In the genomic region with DNA sequence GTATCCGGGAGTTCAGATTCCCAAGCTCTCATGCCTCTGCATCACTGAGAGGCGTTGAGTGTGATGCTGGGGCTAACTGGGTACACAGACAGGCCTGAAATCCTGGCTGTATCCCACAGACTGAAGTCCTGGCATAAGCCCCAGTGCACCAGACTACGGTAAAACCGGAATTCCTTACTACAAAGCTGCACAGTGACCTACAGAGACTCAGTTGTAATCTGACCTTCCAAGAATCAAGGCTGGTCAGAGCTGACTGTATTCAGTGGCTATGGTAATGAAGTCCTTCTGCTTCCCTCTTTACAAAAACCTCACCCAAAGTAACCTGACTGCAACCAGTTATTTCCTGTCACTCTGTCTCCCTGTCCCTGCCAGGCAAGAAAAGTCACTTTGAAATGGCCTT, we compare ENCODE assay signal across 13 mouse cellular contexts. TPM values are rescaled to one million over a fixed set of nuclear protein-coding genes. Genes with fewer than 3 reads are reported as not detected.
A peak's percentile ranks its signal among the peaks of the same experiment; 100 is the strongest.
DNase-seq lines count a peak whose midpoint lies in the region; ATAC-seq and TF ChIP-seq lines count a peak whose summit lies in the region.
"Had no signal": no experiment of that assay in that cellular context is flagged by ENCODE, and none has a peak within 500 bp of the region (broad histone marks: within the 10 kb centered on the region; RNA-seq: fewer than 3 reads in every experiment).

No protein-coding gene starts in this region.

- no peak for TF ChIP-seq POLR2A in ES-Bruce4 (IDR thresholded peaks at IDR 0.05; ENCODE audit: insufficient read depth, low read length)

- 0 out of 2 replicates have a peak overlapping the region, but pooled peaks have one; percentile 26 for H3K27ac ChIP-seq in hindbrain, embryonic 12.5 days
- no peak overlapping the region for H3K27ac ChIP-seq in hindbrain, embryonic 14.5 days
- peak overlapping the region; percentile 94 for H3K27ac ChIP-seq in ES-Bruce4 (ENCODE audit: insufficient read depth, low read length)
- 0 out of 2 replicates have a peak overlapping the region, but pooled peaks have one; percentile 56 for H3K27ac ChIP-seq in embryonic facial prominence, embryonic 11.5 days (replicated peaks; ENCODE audit: low read depth, low read length)
- peak overlapping the region; percentile 28; the same call in 1 of the 2 replicates for H3K27ac ChIP-seq in limb, embryonic 13.5 days
- H3K27ac ChIP-seq: stomach, embryonic 15.5 days had no signal

- 57% methylated on average over 4 of the region's 4 CpGs for WGBS in hindbrain, embryonic 12.5 days
- WGBS in hindbrain, embryonic 14.5 days = 55% methylated on average over 4 of the region's 4 CpGs
- 13% methylated on average over 4 of the region's 4 CpGs for WGBS in embryonic facial prominence, embryonic 11.5 days
- 20% methylated on average over 4 of the region's 4 CpGs for WGBS in limb, embryonic 13.5 days

- no peak overlapping the region for H3K4me3 ChIP-seq in hindbrain, embryonic 12.5 days
- H3K4me3 ChIP-seq in hindbrain, embryonic 14.5 days (replicated peaks; ENCODE audit: low read length) = no peak overlapping the region
- peak overlapping the region; percentile 30 for H3K4me3 ChIP-seq in ES-Bruce4 (ENCODE audit: low read depth, low read length)
- H3K4me3 ChIP-seq in embryonic facial prominence, embryonic 11.5 days (ENCODE audit: low read depth, low read length) = no peak overlapping the region
- no peak overlapping the region for H3K4me3 ChIP-seq in limb, embryonic 13.5 days
- H3K4me3 ChIP-seq: stomach, embryonic 15.5 days had no signal

- peak; percentile 83 for TF ChIP-seq EP300 in ES-Bruce4 (IDR thresholded peaks at IDR 0.05; ENCODE audit: insufficient read depth, low read depth, low read length)

- ATAC-seq in hindbrain, embryonic 12.5 days (ENCODE audit: low FRiP score) = no peak
- no peak for ATAC-seq in hindbrain, embryonic 14.5 days (ENCODE audit: low FRiP score)
- no peak for ATAC-seq in embryonic facial prominence, embryonic 11.5 days (replicated peaks; ENCODE audit: insufficient number of reproducible peaks, low FRiP score, low TSS enrichment, low read depth)
- ATAC-seq in limb, embryonic 13.5 days (ENCODE audit: low FRiP score, low read depth) = no peak
- no peak for ATAC-seq in inflammation-experienced regulatory T-cells, adult 6 months

- no peaks in the 10 kb centered on the region for H3K27me3 ChIP-seq in hindbrain, embryonic 12.5 days
- H3K27me3 ChIP-seq in hindbrain, embryonic 14.5 days (ENCODE audit: control insufficient read depth, insufficient read depth, low read length) = no peaks in the 10 kb centered on the region
- H3K27me3 ChIP-seq in ES-Bruce4 (ENCODE audit: control insufficient read depth, insufficient read depth, low read length, poor library complexity, severe bottlenecking) = no peaks in the 10 kb centered on the region
- H3K27me3 ChIP-seq in embryonic facial prominence, embryonic 11.5 days (ENCODE audit: control insufficient read depth, insufficient read depth, low read length) = no peaks in the 10 kb centered on the region
- no peaks in the 10 kb centered on the region for H3K27me3 ChIP-seq in limb, embryonic 13.5 days
- H3K27me3 ChIP-seq: stomach, embryonic 15.5 days had no signal

- DNase-seq in hindbrain, embryonic 14.5 days (ENCODE audit: low spot score) = no peak
- peak; percentile 58 for DNase-seq in embryonic facial prominence, embryonic 11.5 days (ENCODE audit: low spot score)
- no peak for DNase-seq in thymus, postnatal 36 days
- DNase-seq in ovary, postnatal 14 days (ENCODE audit: low spot score) = no peak
- DNase-seq: adrenal gland, adult 2 months; cerebellum, adult 8-10 months; heart, adult 11 months; lung, postnatal 4 days had no signal

- H3K9ac ChIP-seq in hindbrain, embryonic 12.5 days = no peak overlapping the region
- no peak overlapping the region for H3K9ac ChIP-seq in hindbrain, embryonic 14.5 days
- H3K9ac ChIP-seq in ES-Bruce4 (ENCODE audit: low read depth, poor library complexity, severe bottlenecking) = 0 out of 2 replicates have a peak overlapping the region, but pooled peaks have one; percentile 25
- H3K9ac ChIP-seq in embryonic facial prominence, embryonic 11.5 days (replicated peaks; ENCODE audit: low read length) = no peak overlapping the region
- no peak overlapping the region for H3K9ac ChIP-seq in limb, embryonic 13.5 days
- H3K9ac ChIP-seq: stomach, embryonic 15.5 days had no signal

- no peaks in the 10 kb centered on the region for H3K36me3 ChIP-seq in hindbrain, embryonic 12.5 days
- no peaks in the 10 kb centered on the region for H3K36me3 ChIP-seq in hindbrain, embryonic 14.5 days (replicated peaks; ENCODE audit: control insufficient read depth, insufficient read depth)
- H3K36me3 ChIP-seq in ES-Bruce4 (ENCODE audit: control insufficient read depth, insufficient read depth, low read length, poor library complexity, severe bottlenecking) = no peaks in the 10 kb centered on the region
- H3K36me3 ChIP-seq in embryonic facial prominence, embryonic 11.5 days (replicated peaks; ENCODE audit: control insufficient read depth, insufficient read depth, low read depth, low read length) = no peaks in the 10 kb centered on the region
- H3K36me3 ChIP-seq in limb, embryonic 13.5 days = no peaks in the 10 kb centered on the region
- H3K36me3 ChIP-seq: stomach, embryonic 15.5 days had no signal

- no peaks in the 10 kb centered on the region for H3K9me3 ChIP-seq in hindbrain, embryonic 12.5 days (replicated peaks)
- H3K9me3 ChIP-seq in hindbrain, embryonic 14.5 days (ENCODE audit: control insufficient read depth, low read length) = no peaks in the 10 kb centered on the region
- H3K9me3 ChIP-seq in ES-Bruce4 (replicated peaks; ENCODE audit: control insufficient read depth, insufficient read depth, low read length, poor library complexity, severe bottlenecking) = no peaks in the 10 kb centered on the region
- H3K9me3 ChIP-seq in embryonic facial prominence, embryonic 11.5 days (replicated peaks; ENCODE audit: control insufficient read depth, low read length) = no peaks in the 10 kb centered on the region
- no peaks in the 10 kb centered on the region for H3K9me3 ChIP-seq in limb, embryonic 13.5 days
- H3K9me3 ChIP-seq: stomach, embryonic 15.5 days had no signal

- no peak overlapping the region for H3K4me2 ChIP-seq in hindbrain, embryonic 12.5 days (replicated peaks)
- H3K4me2 ChIP-seq in hindbrain, embryonic 14.5 days (replicated peaks) = no peak overlapping the region
- no peak overlapping the region for H3K4me2 ChIP-seq in embryonic facial prominence, embryonic 11.5 days (ENCODE audit: low read depth, low read length)
- H3K4me2 ChIP-seq in limb, embryonic 13.5 days (replicated peaks) = no peak overlapping the region
- H3K4me2 ChIP-seq: stomach, embryonic 15.5 days had no signal

- TF ChIP-seq CTCF in ES-Bruce4 (IDR thresholded peaks at IDR 0.05; ENCODE audit: low read depth, low read length) = no peak

- no peaks in the 10 kb centered on the region for H3K4me1 ChIP-seq in hindbrain, embryonic 12.5 days
- no peaks in the 10 kb centered on the region for H3K4me1 ChIP-seq in hindbrain, embryonic 14.5 days (replicated peaks; ENCODE audit: control insufficient read depth, insufficient read depth, low read length)
- peaks cover 12% of the 10 kb centered on the region for H3K4me1 ChIP-seq in ES-Bruce4 (ENCODE audit: control insufficient read depth, insufficient read depth, low read length)
- H3K4me1 ChIP-seq in embryonic facial prominence, embryonic 11.5 days (ENCODE audit: control insufficient read depth, insufficient read depth, low read length) = no peaks in the 10 kb centered on the region
- peaks cover 8% of the 10 kb centered on the region for H3K4me1 ChIP-seq in limb, embryonic 13.5 days

RNA-seq across cellular contexts. Expression of gene Cd9, which starts 47.4 kb away (rescaled TPM):
- 49.2 and 54.1 TPM in 2 replicates for polyA plus RNA-seq in hindbrain, embryonic 12.5 days (2016; fragmentation: Nextera tagmentation; extraction: Ambion mirVana)
- polyA plus RNA-seq in hindbrain, embryonic 14.5 days (2014; fragmentation: Nextera tagmentation; extraction: Ambion mirVana) = 93.6 and 110 TPM in 2 replicates
- 417 and 439 TPM in 2 replicates for polyA plus RNA-seq in ES-Bruce4 (2011; ENCODE audit: insufficient read depth, insufficient read length, low read depth, missing spikeins)
- polyA plus RNA-seq in embryonic facial prominence, embryonic 11.5 days (2014; fragmentation: Nextera tagmentation; extraction: Ambion mirVana) = 55.3 and 55.4 TPM in 2 replicates
- polyA plus RNA-seq in limb, embryonic 13.5 days (2015; fragmentation: Nextera tagmentation; extraction: Ambion mirVana) = 157 and 174 TPM in 2 replicates
- 100 to 1,000 TPM; 101 to 147 (median 147) TPM for polyA plus RNA-seq in inflammation-experienced regulatory T-cells, adult 6 months (2017; shearing (Covaris generic))
